Mouse (Mus musculus): ENCODE results near the gene Cdyl.
"Not testable (repeated sequence)": the region's sequence is repeated elsewhere in the genome, so short reads cannot be mapped to it uniquely, and the experiment has no call there.

Gene Cdyl

GRCm38 (mm10) chr13:35807525-35807924 lies 147.9 kb downstream of the Cdyl start:
- DNase-seq, result no peak

DNA sequence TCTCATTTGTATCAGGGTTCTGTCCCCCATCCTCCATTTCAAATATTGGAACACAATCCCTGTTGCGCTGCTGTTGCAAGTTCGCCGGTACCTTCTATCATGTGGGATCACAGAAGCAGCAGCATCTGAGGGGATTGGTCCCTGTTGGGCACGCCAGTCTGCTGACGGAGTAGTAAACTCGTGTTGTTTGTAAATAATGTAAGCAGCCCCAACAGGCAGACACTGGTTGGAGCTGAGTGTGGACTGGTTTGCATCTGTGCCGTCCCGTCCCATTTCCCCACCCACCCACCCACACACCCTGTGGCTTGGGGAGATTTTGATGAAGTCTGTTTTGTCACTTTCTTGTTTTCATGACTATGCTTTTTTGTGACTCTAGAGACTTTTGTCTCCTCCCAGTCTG lies 148.3 kb downstream of the Cdyl start:
- no peak for DNase-seq

- no peak for DNase-seq
These were observed 149.9 kb downstream of the Cdyl start for GRCm38 (mm10) chr13:35809252-35810159.

DNA sequence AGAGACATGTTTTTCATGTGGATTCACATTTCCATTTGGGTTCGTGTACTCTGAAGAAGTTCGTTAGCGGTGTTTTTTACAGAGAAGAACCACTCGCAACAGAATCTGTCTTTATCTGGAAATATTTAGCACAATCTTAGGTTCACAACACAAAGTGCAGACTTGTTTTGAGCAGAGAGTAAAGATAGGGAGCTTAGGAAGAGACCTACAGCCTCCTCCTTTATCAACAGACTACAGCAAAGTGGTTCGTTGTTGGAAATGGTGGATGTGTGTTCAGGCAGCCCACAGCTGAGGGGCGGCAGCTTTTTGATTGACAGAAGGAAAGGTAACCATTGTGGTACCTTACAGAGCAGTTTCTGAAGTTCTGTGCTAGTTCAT lies 150.5 kb downstream of the Cdyl start:
- no peak for DNase-seq

DNA sequence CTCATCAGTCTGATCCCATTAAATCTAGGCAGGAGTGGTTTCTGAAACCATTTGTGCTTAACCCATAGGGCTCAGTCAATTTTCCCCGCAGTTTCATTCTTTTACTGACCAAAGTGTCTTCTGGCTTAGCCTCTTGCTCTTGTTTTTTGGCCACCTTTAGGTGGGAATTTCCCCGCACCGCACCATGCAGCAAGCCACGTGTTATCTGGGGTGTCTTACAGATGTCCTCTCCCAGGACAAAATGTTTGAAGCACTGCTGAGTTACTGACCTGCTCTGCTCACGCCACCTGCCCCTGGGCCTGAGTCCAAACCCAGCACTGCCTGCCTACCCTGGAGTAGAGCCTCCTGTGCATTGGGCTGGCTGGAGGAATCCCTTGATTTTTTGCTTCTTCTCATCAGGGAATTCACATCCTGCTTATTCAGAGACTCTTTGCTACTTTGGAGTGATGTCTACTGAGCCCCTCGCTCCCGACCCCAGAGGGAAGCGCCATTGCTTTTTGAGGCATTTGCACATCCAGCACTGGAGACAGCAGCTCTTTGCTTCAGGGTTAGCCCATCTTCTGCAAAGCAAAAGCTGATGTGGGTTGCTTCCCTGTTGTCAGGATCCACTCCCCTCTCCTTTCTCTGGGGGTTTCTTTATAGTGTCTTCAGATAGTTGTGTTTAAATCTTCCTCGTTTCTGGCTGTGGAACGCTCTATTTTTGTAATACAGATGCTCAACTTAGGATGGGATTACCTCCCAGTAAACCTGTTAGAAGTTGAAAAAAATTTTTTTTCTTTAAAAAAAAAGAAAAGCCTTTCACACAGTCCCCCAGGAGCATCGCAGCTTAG lies 151.9 kb downstream of the Cdyl start:
- no peak for DNase-seq

- peak; percentile 10 to 45 for DNase-seq
These were observed 152.5 kb downstream of the Cdyl start for GRCm38 (mm10) chr13:35812191-35812440.

- no peak for DNase-seq
These were observed 153.9 kb downstream of the Cdyl start for GRCm38 (mm10) chr13:35813348-35814127.

DNA sequence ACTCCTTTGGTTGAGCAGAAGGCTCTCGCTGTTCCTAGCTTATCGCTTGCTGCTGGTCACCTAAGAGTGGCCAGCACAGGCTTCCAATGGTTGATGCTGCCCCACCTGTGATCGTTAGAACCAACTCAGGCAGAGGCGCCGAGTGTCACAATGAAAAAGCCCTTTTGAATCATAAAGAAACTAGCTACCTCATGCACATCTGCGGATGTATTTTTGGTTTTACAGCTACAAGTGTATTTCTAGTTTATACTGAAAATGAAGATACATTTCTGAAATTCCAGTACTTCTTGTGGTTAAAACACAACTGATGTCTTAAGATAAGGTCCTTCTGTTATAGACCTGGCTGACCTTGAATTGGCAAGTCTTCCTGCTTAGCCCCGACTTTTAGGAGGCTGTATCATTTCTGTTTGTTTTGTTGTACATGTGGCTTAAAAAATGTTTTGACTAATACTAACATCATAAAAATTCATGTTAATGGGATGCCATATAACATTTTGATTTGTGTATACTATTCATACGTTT lies 155.6 kb downstream of the Cdyl start:
- no peak for DNase-seq

DNA sequence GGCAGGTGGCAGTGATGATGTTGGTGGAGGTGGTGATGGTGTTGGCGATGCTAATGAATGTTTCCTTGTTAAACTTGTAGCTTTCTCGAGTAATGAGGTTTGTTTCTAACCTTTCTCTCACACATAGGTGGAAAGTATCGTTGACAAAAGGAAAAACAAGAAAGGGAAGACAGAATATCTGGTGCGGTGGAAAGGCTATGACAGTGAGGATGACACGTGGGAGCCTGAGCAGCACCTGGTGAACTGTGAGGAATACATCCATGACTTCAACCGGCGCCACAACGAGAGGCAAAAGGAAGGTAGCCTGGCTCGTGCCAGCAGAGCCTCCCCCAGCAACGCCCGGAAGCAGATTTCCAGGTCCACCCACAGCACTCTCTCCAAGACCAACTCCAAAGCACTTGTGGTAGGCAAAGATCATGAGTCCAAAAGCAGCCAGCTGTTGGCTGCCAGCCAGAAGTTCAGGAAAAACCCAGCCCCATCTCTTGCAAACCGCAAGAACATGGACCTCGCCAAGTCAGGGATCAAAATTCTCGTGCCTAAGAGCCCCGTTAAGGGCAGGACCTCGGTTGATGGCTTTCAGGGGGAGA lies 156.2 kb downstream of the Cdyl start:
- DNase-seq, result peak; percentile 70 to 81

DNA sequence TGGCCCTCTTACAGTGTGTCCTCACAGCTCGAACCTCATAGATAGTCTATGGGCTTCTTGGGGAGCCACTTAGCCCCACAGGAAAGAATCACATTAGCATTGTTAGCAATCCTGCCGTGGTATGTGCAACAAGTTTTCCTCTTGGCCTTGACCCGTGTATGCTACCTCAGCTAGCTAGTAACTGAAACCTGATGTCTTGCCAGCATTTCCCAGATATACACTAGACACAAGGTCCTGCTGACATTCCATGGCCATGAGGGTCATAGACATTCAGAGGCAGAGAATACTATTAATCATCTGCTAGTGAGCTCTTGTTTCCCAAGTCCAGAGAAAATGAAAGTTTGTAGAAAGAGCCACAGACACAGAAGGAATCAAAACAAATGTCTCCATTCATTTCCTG lies 158.0 kb downstream of the Cdyl start:
- DNase-seq, result no peak

DNA sequence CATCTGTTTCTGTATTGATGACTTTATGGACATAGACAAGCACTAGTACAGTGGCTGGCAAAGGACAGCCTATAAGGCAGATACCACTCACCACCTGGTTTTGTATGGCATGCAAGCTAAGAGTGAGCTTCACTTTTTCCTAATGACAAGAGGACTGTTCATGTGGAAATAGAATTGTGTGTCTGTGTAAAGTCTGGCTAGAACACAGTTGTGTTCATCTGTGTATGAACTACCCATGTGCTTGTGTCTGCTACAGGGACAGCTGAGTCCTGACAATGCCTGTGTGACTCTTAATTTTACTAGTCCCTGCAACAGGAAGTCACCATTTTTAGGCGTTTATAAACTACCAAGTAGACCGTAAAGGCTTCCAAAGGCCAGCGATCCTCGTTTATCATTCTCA lies 158.4 kb downstream of the Cdyl start:
- no peak for DNase-seq

- DNase-seq, result no peak
These were observed 162.3 kb downstream of the Cdyl start for GRCm38 (mm10) chr13:35821821-35822454.

GRCm38 (mm10) chr13:35822795-35823194 lies 163.2 kb downstream of the Cdyl start:
- no peak for DNase-seq

DNA sequence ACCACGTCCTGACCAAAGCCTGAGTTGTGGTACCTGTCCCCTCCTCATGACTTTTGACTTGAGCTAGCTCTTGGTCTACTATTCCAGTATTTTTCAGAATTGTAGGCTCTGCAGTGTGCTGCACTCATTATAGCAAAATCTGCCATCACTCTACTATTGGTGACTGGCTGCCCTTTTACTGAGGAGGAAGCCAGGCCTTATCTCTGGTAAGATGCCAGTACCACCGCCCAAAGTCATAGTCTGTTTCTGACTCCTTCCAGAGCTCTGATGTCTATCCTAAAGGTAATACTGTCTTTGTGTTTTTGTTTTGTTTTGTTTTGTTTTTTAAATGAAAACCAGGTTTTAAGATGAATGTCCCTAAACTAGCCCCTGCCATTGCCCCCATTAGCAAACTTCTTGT lies 166.0 kb downstream of the Cdyl start:
- no peak for DNase-seq

DNA sequence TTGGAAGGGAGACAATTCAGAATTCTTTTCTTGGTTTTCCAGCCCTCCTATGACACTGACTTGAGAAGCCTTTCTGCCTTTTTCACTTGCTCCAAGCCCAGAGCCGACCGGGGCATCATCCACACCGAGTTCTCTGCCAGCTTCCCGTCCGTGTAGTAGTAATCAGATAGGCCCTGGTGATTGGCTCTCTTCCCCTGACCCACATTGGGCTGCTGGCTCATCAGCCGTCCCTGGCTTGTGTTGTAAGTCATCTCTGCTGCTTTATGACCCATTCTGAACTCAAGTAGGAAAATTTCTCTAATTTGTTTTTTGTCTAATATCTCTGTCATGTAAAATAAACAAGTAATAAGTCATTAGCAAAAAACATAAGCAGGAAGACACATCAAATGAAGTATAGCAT lies 173.0 kb downstream of the Cdyl start:
- peak in 1 of 2 experiments; percentile 54 for DNase-seq

GRCm38 (mm10) chr13:35833941-35834340 lies 174.3 kb downstream of the Cdyl start:
- no peak for DNase-seq

- DNase-seq, result no peak
These were observed 176.0 kb downstream of the Cdyl start for GRCm38 (mm10) chr13:35835669-35836068.

DNA sequence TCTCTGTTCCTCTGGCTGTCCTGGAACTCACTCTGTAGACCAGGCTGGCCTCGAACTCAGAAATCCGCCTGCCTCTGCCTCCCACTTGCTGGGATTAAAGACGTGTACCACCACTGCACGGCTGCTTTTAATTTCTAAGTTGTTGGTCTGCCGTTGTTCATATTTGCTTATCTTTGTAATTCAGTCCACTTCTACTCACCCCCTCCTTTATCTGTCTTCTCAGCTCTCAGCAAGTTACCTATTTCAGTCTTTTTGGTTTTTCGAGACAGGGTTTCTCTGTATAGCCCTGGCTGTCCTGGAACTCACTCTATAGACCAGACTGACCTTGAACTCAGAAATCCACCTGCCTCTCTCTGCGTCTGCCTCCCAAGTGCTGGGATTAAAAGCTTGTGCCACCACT lies 176.9 kb downstream of the Cdyl start:
- not testable (repeated sequence) for DNase-seq

DNA sequence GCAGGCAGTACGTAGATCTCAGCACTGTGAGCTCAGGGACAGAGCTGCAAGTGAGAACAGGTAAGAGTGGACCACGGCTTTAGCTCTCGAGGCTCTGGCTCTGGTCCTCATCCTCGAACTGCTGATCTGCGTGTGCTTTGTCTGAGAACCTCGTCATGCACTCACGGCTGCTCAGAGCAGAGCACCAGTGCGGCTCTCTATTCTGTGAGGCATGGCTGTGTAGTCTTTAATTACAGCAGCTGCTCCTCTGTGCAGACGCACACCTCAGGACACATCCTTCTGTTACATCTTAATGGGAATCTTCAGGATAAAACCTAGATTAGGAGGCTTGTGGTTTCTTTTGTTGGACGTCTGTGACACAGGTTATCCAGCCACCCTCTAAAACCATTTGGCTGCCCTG lies 180.5 kb downstream of the Cdyl start:
- DNase-seq, result no peak

- DNase-seq, result peak in 1 of 2 experiments; percentile 33
These were observed 183.8 kb downstream of the Cdyl start for GRCm38 (mm10) chr13:35843383-35843782.

DNA sequence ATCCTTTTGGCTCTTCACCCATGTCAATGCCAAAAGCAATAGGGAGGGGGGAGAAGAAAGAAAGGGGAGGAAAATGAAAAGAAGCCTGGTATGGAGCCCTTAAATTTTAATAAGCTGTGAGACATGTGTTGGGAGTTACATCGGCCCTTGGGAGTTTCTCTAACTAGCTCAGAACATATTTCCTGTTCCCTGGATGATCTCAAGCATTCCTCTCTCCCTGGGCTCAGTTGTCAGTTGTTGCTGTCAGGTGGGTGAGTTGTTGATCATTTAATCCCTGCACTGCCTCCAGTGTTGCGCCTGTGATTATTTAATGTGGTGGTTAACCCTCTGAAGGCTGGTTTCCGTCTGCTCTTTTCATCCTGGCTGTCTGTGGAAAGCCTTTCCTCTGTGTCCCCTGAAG lies 185.7 kb downstream of the Cdyl start:
- DNase-seq, result no peak

DNA sequence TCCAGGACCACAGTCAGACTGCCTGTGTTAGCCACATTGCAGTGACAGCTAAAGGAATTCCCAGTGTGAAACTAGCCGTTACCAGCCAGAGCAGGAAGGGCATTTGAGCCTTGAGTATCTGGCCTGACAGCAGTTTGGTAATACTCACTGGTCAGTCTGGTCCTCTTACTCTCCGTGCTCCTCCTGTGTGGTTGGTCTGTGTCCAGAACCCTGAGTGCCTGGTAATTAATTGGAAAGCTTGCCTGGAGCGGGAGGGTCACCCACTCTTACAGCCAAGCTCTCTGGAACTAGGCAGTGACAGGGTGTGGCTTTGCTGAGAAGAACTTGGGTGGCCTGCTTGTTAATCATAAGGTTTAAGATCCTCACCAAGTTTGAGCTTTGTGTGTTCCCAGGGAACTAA lies 189.1 kb downstream of the Cdyl start:
- DNase-seq, result peak; percentile 24 to 37

Data from lung, postnatal 4 days (tissue).